In the genomic region with DNA sequence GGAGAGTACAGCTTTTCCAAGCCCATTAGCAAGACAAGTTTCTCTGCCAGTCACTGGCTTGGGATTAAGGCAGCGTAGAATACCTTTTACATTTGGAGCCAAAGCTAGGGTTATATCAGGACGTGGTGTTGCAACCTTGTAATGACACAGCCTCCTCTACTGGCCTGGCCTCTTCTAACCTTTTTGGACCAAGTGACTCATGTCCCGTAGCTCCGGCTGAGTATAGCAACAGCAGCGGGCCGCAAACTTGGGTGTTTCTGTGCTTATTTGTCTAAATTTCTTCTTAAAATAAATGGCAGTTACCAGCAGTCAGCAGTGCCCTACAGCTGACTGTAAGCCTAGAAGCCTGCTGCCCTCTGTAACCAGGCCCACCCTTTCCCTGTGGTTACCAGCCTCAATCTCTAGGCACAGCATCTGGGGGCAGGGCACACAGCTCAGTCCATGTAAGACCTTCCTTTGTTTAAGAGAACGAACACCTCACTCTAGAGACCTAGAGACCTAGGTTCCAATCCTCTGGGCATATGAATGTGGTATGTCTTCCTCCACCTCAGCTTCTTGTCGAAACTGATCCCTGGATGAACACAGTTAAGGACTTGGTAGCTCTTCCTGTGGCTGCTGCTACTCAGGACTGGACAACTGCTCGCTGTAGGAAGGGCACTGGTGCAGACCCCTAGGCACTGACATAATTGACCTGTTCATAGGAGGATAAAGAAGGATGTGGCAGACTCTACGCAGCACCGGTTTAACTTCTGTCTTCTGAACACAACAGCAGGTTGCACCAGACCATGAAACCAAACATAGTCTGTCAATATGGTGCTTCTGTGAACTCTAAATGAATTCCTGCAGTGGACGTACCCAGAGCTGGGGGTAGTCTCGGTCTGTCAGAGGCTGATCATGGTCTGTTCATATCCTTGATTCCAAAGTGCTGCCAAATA, we compare ENCODE assay signal across 10 mouse cellular contexts.
DNase-seq lines count a peak whose midpoint lies in the region; ATAC-seq and TF ChIP-seq lines count a peak whose summit lies in the region.
"Had no signal": no experiment of that assay in that cellular context is flagged by ENCODE, and none has a peak within 500 bp of the region (broad histone marks: within the 10 kb centered on the region; RNA-seq: fewer than 3 reads in every experiment).

No protein-coding gene starts in this region.

- H3K4me2 ChIP-seq in midbrain, embryonic 14.5 days (ENCODE audit: low read length), result no peak overlapping the region
- H3K4me2 ChIP-seq: heart, embryonic 12.5 days; liver, embryonic 15.5 days had no signal

- TF ChIP-seq CTCF in liver, adult 2 months (IDR thresholded peaks at IDR 0.05; ENCODE audit: low read depth, low read length), result no peak

- no peak for TF ChIP-seq POLR2A in liver, adult 2 months (IDR thresholded peaks at IDR 0.05; ENCODE audit: extremely low read depth, insufficient read depth, low read length)

- H3K36me3 ChIP-seq in liver, adult 2 months (ENCODE audit: control insufficient read depth, insufficient read depth, low read length), result peaks cover 12% of the 10 kb centered on the region; the same call in 1 of the 2 replicates
- no peaks in the 10 kb centered on the region for H3K36me3 ChIP-seq in midbrain, embryonic 14.5 days (ENCODE audit: control insufficient read depth, insufficient read depth, low read length)

- WGBS in liver, adult 2 months, result 16% methylated on average over 13 of the region's 13 CpGs
- 80% methylated on average over 13 of the region's 13 CpGs for WGBS in midbrain, embryonic 14.5 days

- H3K9ac ChIP-seq in liver, adult 2 months (ENCODE audit: low read depth, low read length), result peak overlapping the region; percentile 29; the same call in 1 of the 2 replicates
- no peak overlapping the region for H3K9ac ChIP-seq in midbrain, embryonic 14.5 days (replicated peaks; ENCODE audit: low read length)
- H3K9ac ChIP-seq: heart, embryonic 12.5 days; liver, embryonic 15.5 days had no signal

- H3K4me1 ChIP-seq in liver, adult 2 months (ENCODE audit: control insufficient read depth, insufficient read depth, low read length), result peaks cover 15% of the 10 kb centered on the region
- H3K4me1 ChIP-seq in midbrain, embryonic 14.5 days (ENCODE audit: control insufficient read depth, insufficient read depth, low read length), result no peaks in the 10 kb centered on the region

- peak overlapping the region; percentile 65 for H3K27ac ChIP-seq in liver, adult 2 months (replicated peaks; ENCODE audit: insufficient read depth, low read depth, low read length)
- no peak overlapping the region for H3K27ac ChIP-seq in midbrain, embryonic 14.5 days (replicated peaks; ENCODE audit: low read depth, low read length)
- H3K27ac ChIP-seq: liver, embryonic 15.5 days had no signal

- DNase-seq in liver, adult 2 months (ENCODE audit: extremely low read depth, low read depth, low spot score), result peak; percentile 92
- no peak for DNase-seq in liver
- peak; percentile 64 for DNase-seq in T-cell, adult 2 months (ENCODE audit: low spot score)
- peak; percentile 69 for DNase-seq in fat pad, adult 2 months (ENCODE audit: extremely low read depth, low read depth, low spot score)
- no peak for DNase-seq in left cerebral cortex, adult 18-20 months (ENCODE audit: low spot score in 2 of 2)
- DNase-seq in midbrain, embryonic 14.5 days, result no peak
- DNase-seq: thymus, postnatal 25 days had no signal

- no peaks in the 10 kb centered on the region for H3K27me3 ChIP-seq in liver, adult 2 months (ENCODE audit: control insufficient read depth, insufficient read depth, low read length)
- H3K27me3 ChIP-seq in midbrain, embryonic 14.5 days (ENCODE audit: control insufficient read depth, insufficient read depth, low read length), result no peaks in the 10 kb centered on the region
- H3K27me3 ChIP-seq: heart, embryonic 12.5 days; liver, embryonic 15.5 days had no signal

- H3K9me3 ChIP-seq in midbrain, embryonic 14.5 days (ENCODE audit: control insufficient read depth, low read length), result no peaks in the 10 kb centered on the region
- H3K9me3 ChIP-seq: heart, embryonic 12.5 days; liver, embryonic 15.5 days had no signal

- peak; percentile 24; the same call in 1 of the 2 replicates for ATAC-seq in neutrophil, adult 5-6 weeks (ENCODE audit: extremely low read depth, insufficient number of reproducible peaks, low FRiP score, poor library complexity, severe bottlenecking)
- ATAC-seq in midbrain, embryonic 14.5 days (ENCODE audit: low FRiP score, low TSS enrichment), result no peak

- peaks cover 4% of the 10 kb centered on the region; the same call in 1 of the 2 replicates for H3K79me2 ChIP-seq in liver, adult 2 months (ENCODE audit: control insufficient read depth, insufficient read depth, low read length)

- H3K4me3 ChIP-seq in liver, adult 2 months (ENCODE audit: insufficient read depth, low read depth, low read length), result no peak overlapping the region
- H3K4me3 ChIP-seq in midbrain, embryonic 14.5 days (replicated peaks; ENCODE audit: low read depth, low read length), result no peak overlapping the region
- H3K4me3 ChIP-seq: heart, embryonic 12.5 days; liver, embryonic 15.5 days had no signal

Comparison
In these comparisons a context has a peak if more than half of its experiments do, and no peak if none do; other contexts are left out.
1. DNase-seq: peak in liver, adult 2 months (single experiment), T-cell, adult 2 months (single experiment) and fat pad, adult 2 months (single experiment); none in liver (single experiment), left cerebral cortex, adult 18-20 months (0 of 2) and midbrain, embryonic 14.5 days (single experiment).